Mouse (Mus musculus) Patski (cell line): Measurements from ENCODE around the gene Gm20431. TPM values are rescaled to one million over a fixed set of nuclear protein-coding genes. Genes with fewer than 3 reads are reported as not detected.

Source experiments
- ATAC-seq: fragments of 100-300 bp; one replicate; pipeline ENCODE4 v1.8.0; 2021
- CTCF ChIA-PET: fragments of 350-600 bp; sonication (Branson Sonifier 250); formaldehyde crosslinking; loops from one replicate; lab custom pipeline; 2022; ENCODE audit warnings: inconsistent platforms; lab: Charles Lee
- POLR2A ChIA-PET: fragments of 350-600 bp; sonication (Branson Sonifier 250); formaldehyde crosslinking; loops from one replicate; lab custom pipeline; 2022; ENCODE audit warnings: antibody characterized with exemption, inconsistent platforms; lab: Charles Lee
- DNase-seq: peaks from one replicate; pipeline ENCODE4 v3.0.0-alpha.2; 2011; ENCODE audit warnings: low read depth, low spot score
- H3K27me3 ChIP-seq: fragments of 371-371 bp; one replicate; pipeline ENCODE4 v1.5.1; 2021
- CTCF ChIP-seq: fragments of 100-300 bp; IDR thresholded peaks from one replicate; pipeline ENCODE4 v1.5.1; 2021
- in situ Hi-C: fragments of 300-500 bp; cut with MboI; formaldehyde crosslinking; loops from 3 replicates; pipeline ENCODE4 v1.11.1; 2018; ENCODE audit warnings: low pct_unique_long_range_greater_than_20kb, mixed read lengths
- polyA plus RNA-seq: library from polyadenylated mRNA; unstranded; gene quantifications from one replicate; pipeline ENCODE4 v1.2.3, GENCODE M21; 2021

Gene Gm20431
- polyA plus RNA-seq, 1 experiment from 2014 or later: 0.95 TPM

DNA sequence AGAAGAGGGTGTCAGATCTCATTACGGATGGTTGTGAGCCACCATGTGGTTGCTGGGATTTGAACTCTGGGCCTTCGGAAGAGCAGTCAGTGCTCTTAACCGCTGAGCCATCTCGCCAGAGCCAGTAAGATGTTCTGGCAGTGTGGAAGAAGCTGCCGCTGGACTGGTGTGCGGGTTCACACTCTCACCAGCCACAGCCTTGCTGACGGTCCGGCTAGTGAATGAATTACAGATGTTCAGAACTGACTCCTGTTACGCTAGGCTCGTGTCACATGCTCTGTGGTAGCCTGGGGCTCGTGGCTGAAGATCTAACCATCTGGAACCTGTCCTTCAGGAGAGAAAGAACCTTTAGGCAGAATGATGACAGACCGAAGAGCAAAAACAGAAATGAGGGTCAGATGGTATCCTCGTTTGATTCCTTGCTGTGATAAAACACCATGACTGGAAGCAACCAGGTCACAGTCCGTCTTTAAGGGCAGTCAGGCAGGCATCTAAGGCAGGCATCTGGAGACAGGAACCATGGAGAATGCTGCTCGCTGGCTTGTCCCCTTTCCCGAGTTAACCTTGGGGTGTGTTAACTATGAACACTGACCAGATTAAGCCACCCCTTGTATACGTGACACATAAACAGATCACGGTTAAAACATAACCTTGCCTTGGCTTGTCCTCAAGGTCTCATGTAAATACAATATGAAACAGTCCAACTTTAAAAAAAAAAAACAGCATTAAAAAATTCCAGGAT is 4.8 kb upstream of the Gm20431 start:
- H3K27me3 ChIP-seq: no peaks in the 10 kb centered on the region
- DNase-seq (no peak), ATAC-seq (no peak)
- TF ChIP-seq CTCF: no peak
- ChIA-PET CTCF (no interaction called here), POLR2A (interaction anchor here (0.7 kb wide), 2 partner anchors 23 to 175 kb away, joined by 3 to 5 read pairs; no protein-coding TSS in a partner anchor)
- in situ Hi-C loops: no loop called here

GRCm38 (mm10) chr2:167662713-167663112 is 1.4 kb upstream of the Gm20431 start:
- in situ Hi-C loops: no loop called here
- ATAC-seq (no peak), DNase-seq (no peak)
- TF ChIP-seq CTCF: no peak
- POLR2A ChIA-PET: interaction anchor here (2.0 kb wide), 1 partner anchor 31 kb away, joined by 6 read pairs; the partner anchor contains the start of gene Ube2v1
- H3K27me3 ChIP-seq: no peaks in the 10 kb centered on the region
- CTCF ChIA-PET: interaction anchor here (4.3 kb wide), 1 partner anchor 18 kb away, joined by 18 read pairs; no protein-coding TSS in a partner anchor

GRCm38 (mm10) chr2:167660611-167660971 is 705 bp downstream of the Gm20431 start:
- POLR2A ChIA-PET: interaction anchor here (2.0 kb wide), 1 partner anchor 29 kb away, joined by 6 read pairs; the partner anchor contains the start of gene Ube2v1
- TF ChIP-seq CTCF: no peak
- CTCF ChIA-PET: interaction anchor here (4.3 kb wide), 1 partner anchor 20 kb away, joined by 18 read pairs; no protein-coding TSS in a partner anchor
- H3K27me3 ChIP-seq: no peaks in the 10 kb centered on the region
- no peak for ATAC-seq
- DNase-seq: no peak
- in situ Hi-C loops: no loop called here

DNA sequence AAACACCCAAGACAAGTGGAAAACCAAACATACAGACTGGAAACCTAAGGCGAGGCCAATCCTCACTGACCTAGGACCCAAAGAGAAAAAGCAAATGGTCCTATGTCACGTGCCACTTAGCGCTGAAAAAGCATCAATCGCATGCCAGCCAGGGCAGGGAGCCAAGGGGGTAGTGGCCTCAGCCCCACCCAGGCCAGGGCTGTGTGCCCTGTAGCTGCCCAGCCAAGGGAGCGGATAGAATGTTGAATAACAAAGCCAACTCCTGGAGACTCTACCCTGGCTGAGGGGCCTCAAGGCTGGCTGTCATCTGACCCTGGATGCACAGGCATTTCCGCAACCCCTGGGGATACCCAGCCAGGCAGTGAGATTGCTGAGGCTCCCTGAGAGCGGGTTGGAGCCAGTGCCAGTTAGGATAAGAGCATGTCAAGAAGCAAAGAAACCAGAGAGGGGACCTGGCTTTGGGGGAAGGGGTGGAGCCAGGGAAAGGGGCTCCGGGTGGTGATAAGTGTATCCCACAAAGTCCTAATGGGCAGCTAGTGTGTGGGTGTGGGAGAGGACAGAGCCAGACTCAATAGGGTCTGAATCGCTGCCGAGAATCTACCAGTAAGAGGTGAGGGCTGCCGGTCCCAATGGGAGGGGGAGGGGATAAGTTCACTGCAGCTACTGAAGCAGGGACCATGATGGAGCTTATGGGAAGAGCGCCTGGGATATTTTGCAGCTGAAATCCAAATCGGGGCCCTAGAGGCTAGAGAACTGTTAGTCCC is 1.3 kb downstream of the Gm20431 start:
- ATAC-seq: no peak
- CTCF ChIA-PET: interaction anchor here (4.3 kb wide), 1 partner anchor 20 kb away, joined by 18 read pairs; no protein-coding TSS in a partner anchor

GRCm38 (mm10) chr2:167659177-167659846 is 2.0 kb downstream of the Gm20431 start:
- TF ChIP-seq CTCF: no peak
- ATAC-seq (no peak), DNase-seq (no peak)
- ChIA-PET POLR2A (no interaction called here), CTCF (no interaction called here)
- in situ Hi-C loops: no loop called here
- no peaks in the 10 kb centered on the region for H3K27me3 ChIP-seq

More for the DNA sequence above, 1.3 kb downstream of the Gm20431 start:
- in situ Hi-C loops: no loop called here
- POLR2A ChIA-PET: no interaction called here
- no peak for DNase-seq
- H3K27me3 ChIP-seq: no peaks in the 10 kb centered on the region
- TF ChIP-seq CTCF: no peak

DNA sequence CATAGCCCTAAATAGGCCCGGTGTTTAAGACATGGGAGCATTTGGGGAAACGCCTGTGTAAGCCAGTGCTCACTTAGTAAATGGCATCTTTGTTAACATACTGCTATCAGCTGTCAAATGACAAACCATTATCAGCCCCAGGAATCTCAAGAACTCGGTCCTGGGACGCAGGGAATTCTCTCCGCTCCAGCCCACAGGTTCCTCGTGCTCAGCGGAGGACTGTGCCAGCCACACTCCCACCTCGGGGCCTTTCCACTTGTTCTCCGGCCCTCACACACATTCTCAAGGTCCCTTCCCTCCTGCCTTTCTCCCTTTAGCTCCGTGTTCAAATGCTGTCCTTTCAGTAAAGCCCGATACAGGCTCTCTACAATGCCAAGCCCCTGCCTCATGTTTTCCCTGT is 2.6 kb downstream of the Gm20431 start:
- ATAC-seq: no peak
- in situ Hi-C loops: no loop called here
- no peaks in the 10 kb centered on the region for H3K27me3 ChIP-seq
- no peak for DNase-seq
- no peak for TF ChIP-seq CTCF
- CTCF ChIA-PET: no interaction called here
- POLR2A ChIA-PET: no interaction called here

- TF ChIP-seq CTCF: no peak
- no peaks in the 10 kb centered on the region for H3K27me3 ChIP-seq
- POLR2A ChIA-PET: no interaction called here
- no peak for ATAC-seq
- DNase-seq: no peak
- in situ Hi-C loops: no loop called here
- CTCF ChIA-PET: no interaction called here
Measured at GRCm38 (mm10) chr2:167657973-167658372, 3.3 kb downstream of the Gm20431 start.

DNA sequence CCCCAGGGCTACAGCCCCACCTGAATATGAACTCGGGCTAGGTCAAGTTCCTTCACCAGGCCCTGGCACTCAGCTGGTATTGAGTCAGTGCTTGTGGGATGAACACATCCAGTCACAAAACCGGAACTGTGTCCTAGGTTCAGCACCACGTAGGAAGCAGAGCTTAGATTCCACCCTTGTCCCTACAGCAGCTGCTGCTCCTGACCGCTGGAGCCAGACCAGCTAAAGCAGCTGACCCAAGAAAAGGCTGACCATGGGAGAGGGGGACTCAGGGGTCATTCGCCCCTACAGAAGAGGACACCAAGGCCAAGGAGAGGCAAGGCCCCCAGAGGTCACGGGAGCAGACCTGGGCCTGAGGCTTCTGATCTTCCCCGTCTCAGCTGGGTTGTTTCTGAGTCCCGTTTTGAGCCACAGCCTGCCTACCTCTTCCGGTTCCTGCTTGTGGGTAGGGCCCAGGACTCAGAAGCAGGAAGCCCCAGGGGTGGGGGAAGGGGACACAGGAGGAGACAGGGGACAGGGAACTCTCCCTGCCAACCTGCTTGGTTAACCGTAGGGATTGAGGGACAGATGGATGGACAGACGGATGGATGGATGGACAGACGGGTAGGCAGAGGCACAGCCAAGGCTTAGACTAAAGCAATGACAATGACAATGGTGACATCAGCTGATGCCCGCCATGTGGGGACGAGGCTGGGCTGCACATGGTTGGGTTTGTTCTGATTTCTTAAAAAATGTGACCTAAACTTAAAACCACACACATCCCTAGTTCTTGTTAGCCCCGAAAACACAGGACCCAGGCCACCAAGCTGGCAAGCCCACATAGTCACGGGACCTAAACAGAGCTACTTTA is 4.4 kb downstream of the Gm20431 start:
- no peak for TF ChIP-seq CTCF
- ATAC-seq (no peak), DNase-seq (no peak)
- ChIA-PET CTCF (no interaction called here), POLR2A (no interaction called here)
- no peaks in the 10 kb centered on the region for H3K27me3 ChIP-seq
- in situ Hi-C loops: no loop called here

DNA sequence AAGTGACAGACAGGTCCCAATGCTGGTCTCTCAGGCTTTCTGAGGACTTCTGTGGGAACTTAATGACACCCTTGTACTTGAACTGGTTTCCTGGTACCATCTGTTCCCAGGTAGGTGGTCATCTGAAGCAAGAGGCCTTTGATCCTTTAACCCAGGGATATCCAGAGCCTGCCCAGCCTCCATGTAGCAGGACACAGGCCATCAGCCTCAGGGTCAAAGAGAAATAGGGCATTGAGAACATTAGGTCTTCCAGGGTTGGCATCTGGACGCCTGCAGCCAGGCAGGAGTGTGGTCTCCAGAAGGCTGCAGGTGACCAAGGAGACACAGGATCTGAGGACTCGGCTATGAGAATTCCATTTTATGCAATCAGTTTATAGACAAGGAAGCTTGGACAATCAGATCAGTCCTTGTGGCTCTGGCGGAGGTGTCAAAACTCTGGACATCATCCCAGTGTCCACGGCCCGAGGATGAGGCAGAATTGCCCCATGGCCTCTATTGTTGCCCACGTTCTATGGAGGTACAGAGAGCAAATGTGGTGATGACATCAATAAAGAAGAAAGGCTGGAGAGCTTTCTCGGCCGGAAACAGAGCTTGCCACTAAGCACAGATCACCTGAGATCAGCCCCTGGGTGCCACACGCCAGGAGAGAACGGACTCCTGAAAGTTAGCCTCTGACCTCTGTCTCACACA is 6.2 kb downstream of the Gm20431 start:
- in situ Hi-C loops: no loop called here

More for the DNA sequence above, 6.2 kb downstream of the Gm20431 start:
- POLR2A ChIA-PET: no interaction called here
- ATAC-seq: no peak
- CTCF ChIA-PET: interaction anchor here (1.8 kb wide), 1 partner anchor 14 kb away, joined by 4 read pairs; no protein-coding TSS in a partner anchor
- DNase-seq: no peak
- TF ChIP-seq CTCF: no peak
- no peaks in the 10 kb centered on the region for H3K27me3 ChIP-seq
